In genomic region chr10:29533846-29534829, GRCm38 (mm10) we compare ENCODE assay signal across 8 mouse cellular contexts. TPM values are rescaled to one million over a fixed set of nuclear protein-coding genes. Genes with fewer than 3 reads are reported as not detected.
DNase-seq lines count a peak whose midpoint lies in the region; ATAC-seq and TF ChIP-seq lines count a peak whose summit lies in the region.

No protein-coding gene starts in this region.

- no peak for TF ChIP-seq POLR2A in brain, embryonic 14.5 days (IDR thresholded peaks at IDR 0.05; ENCODE audit: borderline replicate concordance, extremely low read depth, insufficient read depth, insufficient read length, poor library complexity, severe bottlenecking)

- ATAC-seq in lung, embryonic 14.5 days (ENCODE audit: insufficient read depth): peak; percentile 5; the same call in 1 of the 2 replicates
- ATAC-seq in forebrain, embryonic 14.5 days: peak; percentile 11; the same call in 1 of the 2 replicates
- peak; percentile 65 for ATAC-seq in midbrain, embryonic 13.5 days
- ATAC-seq in erythroblast, adult 5-6 weeks (replicated peaks; ENCODE audit: low FRiP score, poor library complexity, severe bottlenecking): no peak

- H3K36me3 ChIP-seq in lung, embryonic 14.5 days (ENCODE audit: insufficient read depth): no peaks in the 10 kb centered on the region
- H3K36me3 ChIP-seq in forebrain, embryonic 14.5 days (ENCODE audit: control insufficient read depth, insufficient read depth, low read length): no peaks in the 10 kb centered on the region
- H3K36me3 ChIP-seq in midbrain, embryonic 13.5 days: no peaks in the 10 kb centered on the region

- no peak overlapping the region for H3K27ac ChIP-seq in lung, embryonic 14.5 days (ENCODE audit: low read depth)
- peak overlapping the region; percentile 66 for H3K27ac ChIP-seq in forebrain, embryonic 14.5 days (ENCODE audit: low read depth, low read length)
- H3K27ac ChIP-seq in midbrain, embryonic 13.5 days: no peak overlapping the region

- no peak overlapping the region for H3K9ac ChIP-seq in lung, embryonic 14.5 days
- peak overlapping the region; percentile 76 for H3K9ac ChIP-seq in forebrain, embryonic 14.5 days (ENCODE audit: low read length)
- H3K9ac ChIP-seq in midbrain, embryonic 13.5 days (replicated peaks): peak overlapping the region; percentile 61

- H3K9me3 ChIP-seq in lung, embryonic 14.5 days (ENCODE audit: low read depth, low read length): no peaks in the 10 kb centered on the region
- no peaks in the 10 kb centered on the region for H3K9me3 ChIP-seq in forebrain, embryonic 14.5 days (replicated peaks; ENCODE audit: control insufficient read depth, low read length)
- H3K9me3 ChIP-seq in midbrain, embryonic 13.5 days: no peaks in the 10 kb centered on the region

- peaks cover 2% of the 10 kb centered on the region; the same call in 1 of the 2 replicates for H3K4me1 ChIP-seq in lung, embryonic 14.5 days (ENCODE audit: insufficient read depth)
- H3K4me1 ChIP-seq in forebrain, embryonic 14.5 days (ENCODE audit: control insufficient read depth, insufficient read depth, low read length): peaks cover 11% of the 10 kb centered on the region; the same call in 1 of the 2 replicates
- peaks cover 23% of the 10 kb centered on the region for H3K4me1 ChIP-seq in midbrain, embryonic 13.5 days (replicated peaks)

- DNase-seq in lung, embryonic 14.5 days: peak; percentile 8
- no peak for DNase-seq in lung, adult 18-20 months
- peak; percentile 50 for DNase-seq in brain, embryonic 14.5 days (ENCODE audit: low read depth)
- peak; percentile 45 for DNase-seq in forebrain, embryonic 14.5 days (ENCODE audit: low spot score)
- peak; percentile 36 to 45 for DNase-seq in layer of hippocampus, postnatal 10 days (ENCODE audit: low spot score in 2 of 2)
- DNase-seq in natural killer cell, adult 2 months (ENCODE audit: low spot score in 2 of 2): no peak

- WGBS in lung, embryonic 14.5 days: 2% methylated on average over 24 of the region's 24 CpGs
- WGBS in forebrain, embryonic 14.5 days: 1% methylated on average over 24 of the region's 24 CpGs
- under 1% methylated on average over 24 of the region's 24 CpGs for WGBS in midbrain, embryonic 13.5 days

- H3K4me3 ChIP-seq in lung, embryonic 14.5 days (ENCODE audit: low read depth, low read length): peak overlapping the region; percentile 52
- H3K4me3 ChIP-seq in forebrain, embryonic 14.5 days (ENCODE audit: low read depth, low read length): peak overlapping the region; percentile 60
- H3K4me3 ChIP-seq in midbrain, embryonic 13.5 days (replicated peaks): peak overlapping the region; percentile 67

- H3K4me2 ChIP-seq in lung, embryonic 14.5 days: peak overlapping the region; percentile 92
- peak overlapping the region; percentile 96 for H3K4me2 ChIP-seq in forebrain, embryonic 14.5 days (ENCODE audit: low read length)
- H3K4me2 ChIP-seq in midbrain, embryonic 13.5 days (replicated peaks): peak overlapping the region; percentile 99

- no peak for TF ChIP-seq CTCF in lung, embryonic 14.5 days (IDR thresholded peaks at IDR 0.05; ENCODE audit: low read depth)
- TF ChIP-seq CTCF in brain, embryonic 14.5 days (IDR thresholded peaks at IDR 0.05; ENCODE audit: borderline replicate concordance, extremely low read depth, insufficient read depth, insufficient read length): no peak

- H3K27me3 ChIP-seq in lung, embryonic 14.5 days (ENCODE audit: insufficient read depth, low read length): peaks cover 23% of the 10 kb centered on the region
- H3K27me3 ChIP-seq in forebrain, embryonic 14.5 days (replicated peaks; ENCODE audit: control insufficient read depth, insufficient read depth, low read length): peaks cover 8% of the 10 kb centered on the region; the same call in 1 of the 2 replicates
- H3K27me3 ChIP-seq in midbrain, embryonic 13.5 days: peaks cover 25% of the 10 kb centered on the region

RNA-seq across cellular contexts. Expression of gene Rspo3, which starts 1.5 kb away (rescaled TPM):
- 1.1 and 1.4 TPM in 2 replicates for polyA plus RNA-seq in lung, embryonic 14.5 days (2014; fragmentation: Nextera tagmentation; extraction: Ambion mirVana)
- polyA plus RNA-seq in brain, embryonic 14.5 days (2012; rRNA removed): 5.1 and 7.2 TPM in 2 replicates
- 21.3 and 21.5 TPM in 2 replicates for polyA plus RNA-seq in forebrain, embryonic 14.5 days (2014; fragmentation: Nextera tagmentation; extraction: Ambion mirVana)
- total RNA-seq in layer of hippocampus, postnatal 10 days (2021): 10 to 100 TPM in 1 of 2 experiments, 1 to 10 TPM in 1; 9.1 to 10.8 TPM
- polyA plus RNA-seq in midbrain, embryonic 13.5 days (2015; fragmentation: Nextera tagmentation; extraction: Ambion mirVana): 10.7 and 17.9 TPM in 2 replicates
- total RNA-seq in erythroblast, adult 5-6 weeks (2015; ENCODE audit: low replicate concordance): not detected in 2 replicates
- 0.26 TPM in 1 of 2 replicates, not detected in the other for total RNA-seq in erythroblast, adult 5-6 weeks (2017; ENCODE audit: low replicate concordance)

Comparison
In these comparisons a context has a peak if more than half of its experiments do, and no peak if none do; other contexts are left out.
1. DNase-seq: peak in lung, embryonic 14.5 days (single experiment), brain, embryonic 14.5 days (single experiment), forebrain, embryonic 14.5 days (single experiment) and layer of hippocampus, postnatal 10 days (2 of 2); none in lung, adult 18-20 months (0 of 2) and natural killer cell, adult 2 months (0 of 2).
2. Peak in every context shown above with its lines, with median percentiles within 50 percentile points of each other: H3K4me2 ChIP-seq and H3K4me3 ChIP-seq.